Mouse (Mus musculus) stomach, embryonic 15.5 days (tissue): ENCODE data around the gene Zfp951. TPM values are rescaled to one million over a fixed set of nuclear protein-coding genes. Genes with fewer than 3 reads are reported as not detected.
"Not testable (repeated sequence)": the region's sequence is repeated elsewhere in the genome, so short reads cannot be mapped to it uniquely, and the experiment has no call there.

Experiments
- ATAC-seq: fragments of 200-750 bp; cut with Nextera tagmentation; 2 replicates; pipeline ENCODE4 v1.8.0; 2017; ENCODE audit warnings: low read depth, moderate number of reproducible peaks, moderate TSS enrichment; ENCODE audit not compliant: insufficient read depth, low FRiP score
- H3K27ac ChIP-seq: fragments of 300-500 bp; sonication (generic); 2 replicates; pipeline ENCODE4 v1.5.1; 2015; ENCODE audit warnings: mild to moderate bottlenecking, inconsistent platforms
- H3K27me3 ChIP-seq: fragments of 300-500 bp; sonication (generic); replicated peaks from 2 replicates; pipeline ENCODE4 v1.6.1; 2015; ENCODE audit warnings: inconsistent platforms
- H3K36me3 ChIP-seq: fragments of 300-500 bp; sonication (generic); 2 replicates; pipeline ENCODE4 v1.6.1; 2015; ENCODE audit warnings: inconsistent platforms
- H3K4me1 ChIP-seq: fragments of 300-500 bp; sonication (generic); 2 replicates; pipeline ENCODE4 v1.6.1; 2015; ENCODE audit warnings: inconsistent platforms
- H3K4me2 ChIP-seq: fragments of 300-500 bp; sonication (generic); 2 replicates; pipeline ENCODE4 v1.6.1; 2015; ENCODE audit warnings: mild to moderate bottlenecking, inconsistent platforms
- H3K4me3 ChIP-seq: fragments of 300-500 bp; sonication (generic); replicated peaks from 2 replicates; pipeline ENCODE4 v1.5.1; 2015; ENCODE audit warnings: inconsistent platforms
- H3K9ac ChIP-seq: fragments of 300-500 bp; sonication (generic); 2 replicates; pipeline ENCODE4 v1.6.1; 2015; ENCODE audit warnings: inconsistent platforms
- H3K9me3 ChIP-seq: fragments of 300-500 bp; sonication (generic); 2 replicates; pipeline ENCODE4 v1.6.1; 2016; ENCODE audit warnings: inconsistent platforms
- WGBS: fragments of 180-500 bp; shearing (Covaris S2); methylation state at CpG from one replicate; pipeline ENCODE4 v1.1.7; 2015; 5-methylcytosine and 5-hydroxymethylcytosine counted together
- polyA plus RNA-seq: library from polyadenylated mRNA; unstranded; fragments of >200 nt; fragmentation: Nextera tagmentation; extraction: Ambion mirVana; gene quantifications from 2 replicates; pipeline ENCODE4 v1.2.1, GENCODE M21; 2015

Zfp951 gene
- polyA plus RNA-seq: 2.7 and 3.3 TPM in 2 replicates

DNA sequence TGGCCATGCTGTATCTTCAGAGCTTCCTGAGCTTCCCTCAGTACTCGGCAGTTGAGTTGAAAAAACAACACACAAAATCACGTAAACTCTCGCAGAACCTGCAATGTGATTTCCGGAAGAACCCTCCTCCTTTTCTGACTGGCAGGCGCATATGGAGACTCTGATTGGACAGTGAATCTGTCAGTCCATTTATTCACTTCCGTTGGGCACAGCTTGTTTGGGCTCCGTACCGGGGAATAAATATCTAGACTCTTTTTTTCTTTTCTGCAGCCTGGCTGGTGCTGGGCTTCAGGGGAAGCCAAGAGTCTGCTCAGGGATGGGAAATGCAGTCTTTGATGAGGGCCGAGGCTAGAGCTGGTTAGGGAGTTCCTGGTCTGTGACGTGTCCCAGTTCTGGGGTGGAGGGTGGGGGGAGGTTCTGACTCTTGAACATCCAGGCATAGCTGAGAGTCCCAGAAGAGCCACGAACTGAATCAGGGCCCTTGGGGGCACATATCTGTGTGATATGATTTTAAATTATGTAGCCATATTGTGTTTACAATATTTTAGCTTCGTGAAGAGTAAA lies at the start of gene Zfp951:
Gene Zfp951, minus strand, starts transcription at position 109 of the 564 bp plus-strand sequence.
- not testable (repeated sequence) for H3K27ac ChIP-seq, H3K9me3 ChIP-seq, H3K9ac ChIP-seq, H3K4me1 ChIP-seq, H3K27me3 ChIP-seq, H3K36me3 ChIP-seq
- 40% methylated on average over 11 of the region's 12 CpGs for WGBS
- ATAC-seq: peak; percentile 93
- Histone ChIP-seq H3K4me2 (0 out of 2 replicates have a peak within 1 kb of the TSS, but pooled peaks have one; percentile 10), H3K4me3 (peak within 1 kb of the TSS; percentile 32)

DNA sequence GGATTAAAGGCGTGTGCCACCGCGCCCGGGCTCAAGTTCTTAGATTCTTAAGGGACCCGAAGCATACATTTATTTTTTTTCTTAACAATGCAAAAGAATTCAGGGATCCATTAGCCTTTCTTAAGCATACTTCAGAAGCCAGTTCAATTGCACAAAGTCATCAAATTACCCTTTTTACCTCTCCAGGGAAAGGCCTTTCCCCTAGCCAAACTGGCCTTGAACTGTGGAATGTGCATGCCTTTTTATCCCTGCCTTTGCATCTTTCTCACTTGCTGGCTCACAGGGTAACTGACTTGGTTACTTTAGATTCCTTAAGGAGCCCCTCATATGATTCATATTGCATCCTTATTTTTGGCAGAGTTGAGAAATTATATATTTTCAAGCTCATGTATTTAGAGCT lies 46.7 kb upstream of the Zfp951 start:
- 88% methylated on average over 5 of the region's 5 CpGs for WGBS

DNA sequence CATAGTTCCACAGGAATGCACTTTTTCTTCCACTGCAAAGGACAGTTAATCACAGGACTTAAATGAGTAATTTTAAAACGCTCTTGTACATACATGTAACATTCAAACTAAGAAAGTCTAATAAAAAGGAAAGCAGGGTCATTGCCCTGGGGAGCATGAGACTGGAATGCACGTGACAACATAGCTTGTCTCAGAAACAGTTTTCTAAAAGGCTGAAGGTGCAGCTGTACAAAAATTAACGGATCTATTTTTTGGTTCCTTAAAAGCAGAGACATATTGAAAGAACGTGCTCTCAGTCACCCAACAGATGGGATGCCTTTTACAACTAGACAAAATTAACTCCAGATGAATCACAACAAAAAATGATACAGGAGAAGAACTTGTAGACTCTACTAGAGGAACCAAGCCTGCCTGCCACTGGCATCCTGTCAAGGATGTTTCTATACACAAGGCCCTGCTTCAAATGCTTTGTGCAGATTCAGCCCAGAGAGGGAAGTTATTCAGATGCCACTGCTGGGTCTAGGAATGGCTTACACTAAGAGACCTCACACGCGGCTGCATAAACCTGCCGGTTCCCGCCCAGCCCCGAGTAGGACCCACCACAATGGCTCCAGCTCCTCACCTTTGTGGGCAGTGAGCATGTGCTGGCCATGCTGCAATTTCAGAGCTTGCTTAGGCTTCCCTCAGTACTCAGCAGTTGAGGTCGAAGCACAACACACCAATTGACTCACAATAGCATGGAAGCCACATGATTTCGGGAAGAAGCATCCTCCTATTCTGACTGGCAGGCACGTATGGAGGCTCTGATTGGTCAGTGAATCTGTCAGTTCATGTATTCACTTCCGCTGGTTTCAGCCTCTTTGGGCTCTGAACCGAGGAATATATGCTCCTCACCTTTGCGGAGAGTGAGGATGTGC lies 567 bp downstream of the Zfp951 start:
- 0 out of 2 replicates have a peak overlapping the region, but pooled peaks have one; percentile 10 for H3K4me2 ChIP-seq
- H3K27ac ChIP-seq: not testable (repeated sequence)

More for the DNA sequence above, 46.7 kb upstream of the Zfp951 start:
- H3K9ac ChIP-seq, H3K27ac ChIP-seq, H3K4me1 ChIP-seq, H3K9me3 ChIP-seq, H3K36me3 ChIP-seq, H3K4me3 ChIP-seq, ATAC-seq, H3K27me3 ChIP-seq, H3K4me2 ChIP-seq: not testable (repeated sequence)

DNA sequence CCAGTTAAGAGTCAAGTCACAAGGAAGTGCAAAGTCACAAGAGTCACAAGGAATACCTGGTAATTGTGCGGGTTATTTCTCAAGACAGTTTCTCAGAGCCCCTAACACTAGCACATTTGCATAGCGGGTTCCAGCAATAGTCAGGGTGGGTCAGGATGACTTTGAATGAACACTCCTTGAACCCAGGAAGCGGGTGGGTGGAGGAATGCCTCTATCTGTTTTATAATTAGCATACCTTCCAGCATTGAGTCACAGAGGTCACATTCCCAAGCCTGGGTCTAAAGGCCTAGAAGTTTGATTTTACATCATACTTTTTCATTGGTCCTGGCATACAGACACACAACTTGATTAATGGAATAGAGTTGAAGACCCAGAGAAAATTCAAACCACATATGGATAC lies 5.3 kb downstream of the Zfp951 start:
- ATAC-seq: not testable (repeated sequence)
- WGBS: 87% methylated on average over 3 of the region's 3 CpGs

More for the DNA sequence above, 567 bp downstream of the Zfp951 start:
- not testable (repeated sequence) for H3K9ac ChIP-seq, H3K36me3 ChIP-seq, H3K9me3 ChIP-seq, H3K27me3 ChIP-seq, H3K4me1 ChIP-seq
- WGBS: 50% methylated on average over 10 of the region's 15 CpGs
- peak; percentile 85 for ATAC-seq
- peak overlapping the region; percentile 32 for H3K4me3 ChIP-seq

DNA sequence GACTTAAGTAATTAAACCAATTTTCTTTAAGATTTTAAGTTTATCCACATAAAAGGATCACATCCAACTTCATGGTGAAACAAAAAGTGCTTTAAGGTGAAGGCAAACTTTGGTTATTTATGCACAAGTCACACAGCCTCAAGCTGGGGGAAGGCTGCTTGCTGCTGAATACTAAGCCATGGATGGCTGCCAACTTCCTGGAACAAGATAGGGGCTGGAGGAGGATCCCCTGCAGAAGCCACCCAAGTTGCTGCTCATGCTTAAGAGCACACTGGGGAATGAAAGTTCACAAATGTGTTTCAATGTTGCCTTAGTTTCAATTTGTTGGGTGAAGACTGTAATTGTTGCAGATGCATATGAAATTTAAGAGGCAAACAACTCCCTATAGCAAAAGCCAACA lies 26.5 kb downstream of the Zfp951 start:
- no peaks in the 10 kb centered on the region for H3K36me3 ChIP-seq
- peaks cover 3% of the 10 kb centered on the region; the same call in 1 of the 2 replicates for H3K9me3 ChIP-seq
- H3K27me3 ChIP-seq: no peaks in the 10 kb centered on the region
- H3K4me1 ChIP-seq: no peaks in the 10 kb centered on the region
- H3K4me2 ChIP-seq: no peak overlapping the region
- H3K27ac ChIP-seq: no peak overlapping the region
- H3K4me3 ChIP-seq: no peak overlapping the region
- no peak for ATAC-seq
- H3K9ac ChIP-seq: no peak overlapping the region

More for the DNA sequence above, 5.3 kb downstream of the Zfp951 start:
- H3K27ac ChIP-seq, H3K9me3 ChIP-seq, H3K4me3 ChIP-seq, H3K4me1 ChIP-seq, H3K4me2 ChIP-seq, H3K27me3 ChIP-seq, H3K9ac ChIP-seq, H3K36me3 ChIP-seq: not testable (repeated sequence)

DNA sequence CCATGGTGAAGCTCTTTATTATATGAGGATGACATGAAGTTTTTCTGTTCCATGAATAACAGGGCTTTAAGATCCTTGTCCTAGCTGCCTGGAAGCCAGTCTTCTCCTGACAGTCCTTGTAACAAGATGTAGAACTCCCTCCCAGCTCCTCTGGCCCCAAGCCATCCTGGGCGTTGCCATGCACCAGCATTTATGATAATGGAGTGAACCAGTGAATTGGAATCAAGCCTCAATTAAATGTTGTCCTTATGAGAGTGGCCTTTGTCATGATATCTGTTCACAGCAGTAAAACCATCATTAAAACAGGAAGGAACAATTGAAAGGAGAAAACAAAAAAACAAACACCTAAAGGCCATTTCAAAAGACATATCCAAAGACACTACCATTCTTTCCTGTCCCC lies 30.3 kb downstream of the Zfp951 start:
- Histone ChIP-seq H3K27ac (no peak overlapping the region), H3K4me3 (no peak overlapping the region), H3K9ac (no peak overlapping the region), H3K27me3 (no peaks in the 10 kb centered on the region), H3K36me3 (no peaks in the 10 kb centered on the region), H3K9me3 (peaks cover 3% of the 10 kb centered on the region), H3K4me1 (no peaks in the 10 kb centered on the region), H3K4me2 (no peak overlapping the region)
- 82% methylated on average over 1 of the region's 1 CpGs for WGBS
- no peak for ATAC-seq

DNA sequence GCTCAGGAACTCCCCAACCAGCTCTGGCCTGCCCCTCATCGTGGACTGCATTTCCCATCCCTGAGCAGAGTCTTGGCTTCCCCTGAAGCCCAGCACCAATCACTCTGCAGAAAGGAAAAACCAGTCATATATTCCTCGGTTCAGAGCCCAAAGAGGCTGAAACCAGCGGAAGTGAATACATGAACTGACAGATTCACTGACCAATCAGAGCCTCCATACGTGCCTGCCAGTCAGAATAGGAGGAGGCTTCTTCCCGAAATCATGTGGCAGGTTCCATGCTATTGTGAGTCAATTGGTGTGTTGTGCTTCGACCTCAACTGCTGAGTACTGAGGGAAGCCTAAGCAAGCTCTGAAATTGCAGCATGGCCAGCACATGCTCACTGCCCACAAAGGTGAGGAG lies 89.7 kb downstream of the Zfp951 start:
- not testable (repeated sequence) for H3K36me3 ChIP-seq, H3K4me3 ChIP-seq, H3K9me3 ChIP-seq, H3K27ac ChIP-seq, H3K27me3 ChIP-seq, ATAC-seq, H3K4me1 ChIP-seq, H3K4me2 ChIP-seq, H3K9ac ChIP-seq
- WGBS: 80% methylated on average over 6 of the region's 6 CpGs

Other genes with a start within 250 kb of the Zfp951 start
- 2.2 and 2.6 TPM in 2 replicates for gene Abcg3, start 122.6 kb upstream of the Zfp951 start, polyA plus RNA-seq